Mouse (Mus musculus) C2C12 (cell line): ENCODE results near the gene Samd4b. TPM values are rescaled to one million over a fixed set of nuclear protein-coding genes. Genes with fewer than 3 reads are reported as not detected.

Experiments
- H3K27me3 ChIP-seq: one replicate; pipeline ENCODE4 v1.6.1; 2011; ENCODE audit not compliant: control insufficient read depth, insufficient read depth, insufficient read length
- H3K36me3 ChIP-seq: one replicate; pipeline ENCODE4 v1.6.1; 2011; ENCODE audit not compliant: control insufficient read depth, insufficient read depth
- H3K4me3 ChIP-seq: one replicate; pipeline ENCODE4 v1.5.1; 2011; ENCODE audit warnings: mild to moderate bottlenecking, control low read depth; ENCODE audit not compliant: poor library complexity, insufficient read depth, severe bottlenecking
- H3K79me2 ChIP-seq: one replicate; pipeline ENCODE4 v1.6.1; 2011; ENCODE audit not compliant: control insufficient read depth, insufficient read depth
- H3K79me3 ChIP-seq: one replicate; pipeline ENCODE4 v1.6.1; 2011; ENCODE audit warnings: low read depth, control low read depth
- H3ac ChIP-seq: one replicate; pipeline ENCODE3; 2011; ENCODE audit warnings: low read depth; ENCODE audit not compliant: control insufficient read depth, insufficient read length
- CEBPB ChIP-seq: IDR thresholded peaks from one replicate; pipeline ENCODE4 v1.6.1; 2011; ENCODE audit warnings: low read depth, mild to moderate bottlenecking, control low read depth, moderate library complexity
- CTCF ChIP-seq: IDR thresholded peaks from one replicate; pipeline ENCODE4 v1.5.1; 2011; ENCODE audit not compliant: control insufficient read depth, insufficient read depth, insufficient read length
- FOSL1 ChIP-seq: IDR thresholded peaks from one replicate; pipeline ENCODE4 v1.8.0; 2011; ENCODE audit warnings: mild to moderate bottlenecking, low read length; ENCODE audit not compliant: poor library complexity, insufficient read depth, severe bottlenecking
- MAX ChIP-seq: IDR thresholded peaks from one replicate; pipeline ENCODE4 v1.6.1; 2011; ENCODE audit warnings: mild to moderate bottlenecking, control low read depth
- MYOD1 ChIP-seq: IDR thresholded peaks from one replicate; pipeline ENCODE4 v1.6.1; 2011; ENCODE audit warnings: low read depth; ENCODE audit not compliant: control insufficient read depth, insufficient read length
- MYOG ChIP-seq: IDR thresholded peaks from one replicate; pipeline ENCODE4 v1.6.1; 2011; ENCODE audit not compliant: control insufficient read depth, insufficient read length; ENCODE audit errors: extremely low read depth
- USF1 ChIP-seq: IDR thresholded peaks from one replicate; pipeline ENCODE4 v1.6.1; 2011; ENCODE audit warnings: low read depth, mild to moderate bottlenecking, control low read depth, moderate library complexity
- polyA plus RNA-seq: library from polyadenylated mRNA; unstranded; fragments of >200 nt; fragmentation: generic; extraction: Trizol; gene quantifications from one replicate; pipeline ENCODE4 v1.2.1, GENCODE M21; 2012; ENCODE audit warnings: missing spikeins

Samd4b gene
- polyA plus RNA-seq, 1 experiment = 42.6 TPM

DNA sequence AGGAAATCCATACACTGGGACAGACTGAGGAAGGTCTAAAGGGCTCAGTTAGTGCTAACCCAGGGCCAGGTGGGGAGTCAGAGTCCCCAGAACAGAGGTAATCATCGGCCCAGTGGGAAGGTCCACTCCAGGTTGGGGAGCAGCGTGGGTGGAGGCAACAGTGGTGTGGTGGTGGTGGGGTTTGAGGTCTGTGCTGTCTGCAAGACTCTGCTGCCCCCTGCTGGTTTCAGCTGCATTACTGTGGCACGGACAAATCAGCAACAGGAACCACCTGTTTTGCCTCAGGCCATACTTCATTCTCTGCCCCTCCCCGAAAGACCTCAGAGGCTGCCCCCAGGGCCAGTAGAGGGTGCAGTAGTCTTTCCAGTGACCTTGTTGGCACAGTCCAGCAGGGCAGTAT lies 211.5 kb downstream of the Samd4b start:
- no peak for TF ChIP-seq MYOG
- TF ChIP-seq CTCF = peak; percentile 91
- no peak for TF ChIP-seq CEBPB
- TF ChIP-seq MYOD1 = peak; percentile 53
- no peak for TF ChIP-seq USF1
- TF ChIP-seq FOSL1 = no peak
- TF ChIP-seq MAX = no peak
- H3K36me3 ChIP-seq = peaks cover 31% of the 10 kb centered on the region
- no peaks in the 10 kb centered on the region for H3K27me3 ChIP-seq
- no peak overlapping the region for H3K4me3 ChIP-seq
- H3ac ChIP-seq = no peak overlapping the region
- peaks cover 7% of the 10 kb centered on the region for H3K79me3 ChIP-seq
- H3K79me2 ChIP-seq = peaks cover 15% of the 10 kb centered on the region

- Histone ChIP-seq H3K36me3 (peaks cover 31% of the 10 kb centered on the region), H3K79me2 (peaks cover 10% of the 10 kb centered on the region), H3ac (no peak overlapping the region), H3K4me3 (no peak overlapping the region), H3K27me3 (no peaks in the 10 kb centered on the region), H3K79me3 (peaks cover 6% of the 10 kb centered on the region)
- TF ChIP-seq MYOG = no peak
- no peak for TF ChIP-seq CTCF
- TF ChIP-seq FOSL1 = no peak
- no peak for TF ChIP-seq MAX
- no peak for TF ChIP-seq CEBPB
- no peak for TF ChIP-seq USF1
- TF ChIP-seq MYOD1 = no peak
Observed at GRCm38 (mm10) chr7:28386007-28386406, 211.9 kb downstream of the Samd4b start.

- Histone ChIP-seq H3K27me3 (no peaks in the 10 kb centered on the region), H3K79me2 (peaks cover 2% of the 10 kb centered on the region), H3K79me3 (peaks cover 3% of the 10 kb centered on the region), H3ac (no peak overlapping the region), H3K36me3 (peaks cover 26% of the 10 kb centered on the region), H3K4me3 (no peak overlapping the region)
- TF ChIP-seq CTCF (no peak), MYOD1 (no peak), FOSL1 (no peak), MYOG (no peak), MAX (no peak), USF1 (no peak)
Observed at GRCm38 (mm10) chr7:28385196-28385595, 212.7 kb downstream of the Samd4b start.

- Histone ChIP-seq H3K4me3 (no peak overlapping the region), H3K79me2 (no peaks in the 10 kb centered on the region), H3K36me3 (peaks cover 17% of the 10 kb centered on the region), H3K79me3 (no peaks in the 10 kb centered on the region), H3ac (no peak overlapping the region), H3K27me3 (no peaks in the 10 kb centered on the region)
- TF ChIP-seq MYOD1 (peak; percentile 8), CTCF (no peak), CEBPB (no peak)
Observed at GRCm38 (mm10) chr7:28384162-28384561, 213.8 kb downstream of the Samd4b start.

DNA sequence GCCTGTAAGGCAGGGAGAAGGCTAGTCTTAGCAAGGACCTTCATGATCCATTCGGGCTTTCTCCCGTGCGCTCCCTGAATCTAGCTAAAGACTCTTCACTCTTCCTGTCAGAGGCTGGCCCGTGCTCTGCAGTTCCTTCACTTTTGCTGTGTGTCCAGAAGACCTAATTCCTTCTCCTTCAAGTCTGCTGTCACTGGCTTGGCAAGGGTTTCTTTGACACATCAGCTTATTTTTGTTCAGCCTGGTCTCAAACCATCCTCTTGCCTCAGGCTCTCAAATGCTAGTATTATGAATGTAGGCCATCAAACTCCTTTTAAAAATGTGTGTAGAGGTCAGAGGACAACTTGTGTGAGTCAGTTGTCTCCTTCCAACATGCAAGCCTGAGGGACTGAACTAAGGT lies 214.3 kb downstream of the Samd4b start:
- TF ChIP-seq USF1 = no peak
- no peak for TF ChIP-seq MYOG
- TF ChIP-seq MAX = no peak
- TF ChIP-seq CEBPB = no peak
- no peak for TF ChIP-seq MYOD1
- no peak for TF ChIP-seq CTCF
- no peak for TF ChIP-seq FOSL1

DNA sequence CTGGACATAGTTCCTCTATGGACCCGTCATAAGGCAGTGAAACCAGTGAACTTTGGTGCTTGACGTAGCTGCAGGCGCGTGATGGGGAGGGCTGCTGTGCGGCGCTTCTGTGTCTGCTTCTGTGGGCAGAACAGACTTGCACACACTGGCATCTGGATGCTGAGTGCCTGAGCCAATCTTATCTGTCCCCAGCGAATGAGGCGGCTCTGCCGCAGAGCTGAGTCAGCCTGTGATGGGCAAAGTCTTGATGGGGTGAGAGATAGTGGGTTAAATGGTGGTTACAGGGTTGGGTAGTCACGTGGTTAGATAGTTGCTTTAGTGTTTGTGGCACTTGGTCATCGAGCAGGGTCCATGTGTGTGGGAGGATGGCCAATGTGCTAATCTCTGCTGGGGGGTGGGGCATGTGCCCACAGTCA lies 215.0 kb downstream of the Samd4b start:
- H3K36me3 ChIP-seq = peaks cover 7% of the 10 kb centered on the region

More for the DNA sequence above, 214.3 kb downstream of the Samd4b start:
- H3K79me3 ChIP-seq = peaks cover 3% of the 10 kb centered on the region
- no peak overlapping the region for H3K4me3 ChIP-seq
- H3ac ChIP-seq = peak overlapping the region; percentile 39
- H3K36me3 ChIP-seq = peaks cover 12% of the 10 kb centered on the region
- peaks cover 4% of the 10 kb centered on the region for H3K79me2 ChIP-seq
- no peaks in the 10 kb centered on the region for H3K27me3 ChIP-seq

More for the DNA sequence above, 215.0 kb downstream of the Samd4b start:
- H3K79me3 ChIP-seq = peaks cover 8% of the 10 kb centered on the region
- no peak overlapping the region for H3K4me3 ChIP-seq
- peak; percentile 87 for TF ChIP-seq USF1
- no peak for TF ChIP-seq CTCF
- no peak for TF ChIP-seq MYOG
- TF ChIP-seq MYOD1 = peak; percentile 3
- TF ChIP-seq CEBPB = no peak
- TF ChIP-seq FOSL1 = no peak
- peak; percentile 90 for TF ChIP-seq MAX
- peaks cover 10% of the 10 kb centered on the region for H3K79me2 ChIP-seq
- no peaks in the 10 kb centered on the region for H3K27me3 ChIP-seq
- H3ac ChIP-seq = no peak overlapping the region
